Mouse (Mus musculus): Measurements from ENCODE around the gene Dlg2. TPM values are rescaled to one million over a fixed set of nuclear protein-coding genes. Genes with fewer than 3 reads are reported as not detected.

Gene Dlg2
- total and polyA plus RNA-seq, 2 experiments from 2014 or later: 26.3 to 169 TPM

DNA sequence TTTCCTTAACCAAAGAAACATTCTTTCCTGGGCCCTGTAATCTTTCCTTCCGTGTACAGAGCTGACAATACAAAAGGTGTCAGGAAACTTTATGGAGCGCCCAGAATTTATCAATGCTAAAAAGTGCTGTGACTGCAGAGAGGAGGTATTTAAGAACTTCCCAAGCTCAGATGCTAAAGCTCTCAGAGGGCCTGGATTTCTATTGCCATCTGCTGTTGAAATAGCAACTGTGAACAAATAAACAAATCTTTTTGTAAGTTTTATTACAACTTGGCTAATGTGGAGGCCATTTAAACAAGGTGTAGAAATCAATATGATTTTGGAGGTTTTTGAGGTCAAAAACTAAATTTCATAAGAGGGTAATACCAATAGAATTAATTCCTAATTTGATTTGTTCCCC is 1570.8 kb downstream of the Dlg2 start:
- Histone ChIP-seq H3K27me3 (ENCODE audit: insufficient read depth, low read length) (no peaks in the 10 kb centered on the region), H3K9ac (no peak overlapping the region), H3K9me3 (ENCODE audit: low read length) (no peaks in the 10 kb centered on the region), H3K27ac (ENCODE audit: low read depth, low read length) (no peak overlapping the region), H3K4me1 (ENCODE audit: insufficient read depth) (no peaks in the 10 kb centered on the region), H3K4me2 (ENCODE audit: low read depth) (no peak overlapping the region), H3K4me3 (ENCODE audit: low read depth, low read length) (no peak overlapping the region), H3K36me3 (ENCODE audit: insufficient read depth) (no peaks in the 10 kb centered on the region)
- WGBS: 33% methylated on average over 2 of the region's 2 CpGs
- ATAC-seq: no peak
- TF ChIP-seq CTCF (IDR thresholded peaks at IDR 0.05; ENCODE audit: low read depth): peak; percentile 21; the same call in 1 of the 2 replicates
- DNase-seq: peak; percentile 24

- Histone ChIP-seq H3K27me3 (ENCODE audit: insufficient read depth, low read length) (no peaks in the 10 kb centered on the region), H3K4me3 (ENCODE audit: low read depth, low read length) (no peak overlapping the region), H3K4me1 (ENCODE audit: insufficient read depth) (no peaks in the 10 kb centered on the region), H3K9me3 (ENCODE audit: low read length) (no peaks in the 10 kb centered on the region), H3K36me3 (ENCODE audit: insufficient read depth) (no peaks in the 10 kb centered on the region), H3K4me2 (ENCODE audit: low read depth) (no peak overlapping the region), H3K9ac (no peak overlapping the region), H3K27ac (ENCODE audit: low read depth, low read length) (no peak overlapping the region)
- ATAC-seq (no peak), DNase-seq (no peak)
- TF ChIP-seq CTCF (IDR thresholded peaks at IDR 0.05; ENCODE audit: low read depth): no peak
- 88% methylated on average over 1 of the region's 1 CpGs for WGBS
Measured at GRCm38 (mm10) chr7:92048876-92049275, 1572.4 kb downstream of the Dlg2 start.

GRCm38 (mm10) chr7:92066851-92067250 is 1590.4 kb downstream of the Dlg2 start:
- WGBS: 38% methylated on average over 4 of the region's 4 CpGs

DNA sequence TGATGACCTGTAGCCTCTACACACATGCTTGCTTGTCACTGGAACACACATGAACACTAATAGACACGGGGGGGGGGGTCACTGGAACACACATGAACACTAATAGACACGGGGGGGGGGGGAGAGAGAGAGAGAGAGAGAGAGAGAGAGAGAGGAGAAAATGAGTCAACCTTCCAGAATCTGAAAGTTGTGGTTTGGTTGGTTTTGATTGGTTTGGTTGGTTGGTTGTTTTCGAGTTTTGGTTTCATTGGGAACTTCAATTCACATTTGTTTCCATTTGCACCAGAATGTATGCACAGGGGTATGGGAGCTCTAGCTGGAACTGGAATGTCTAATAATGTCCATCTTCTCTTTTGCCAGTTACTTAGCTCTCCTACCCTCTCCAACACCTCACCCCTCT is 1611.0 kb downstream of the Dlg2 start:
- no peak overlapping the region for H3K9ac ChIP-seq
- 66% methylated on average over 2 of the region's 3 CpGs for WGBS
- ATAC-seq (no peak), DNase-seq (no peak)
- no peaks in the 10 kb centered on the region for H3K4me1 ChIP-seq (ENCODE audit: insufficient read depth)
- no peak overlapping the region for H3K27ac ChIP-seq (ENCODE audit: low read depth, low read length)
- H3K4me2 ChIP-seq (ENCODE audit: low read depth): no peak overlapping the region
- H3K27me3 ChIP-seq (ENCODE audit: insufficient read depth, low read length): no peaks in the 10 kb centered on the region
- no peak for TF ChIP-seq CTCF (IDR thresholded peaks at IDR 0.05; ENCODE audit: low read depth)
- H3K4me3 ChIP-seq (ENCODE audit: low read depth, low read length): no peak overlapping the region
- H3K9me3 ChIP-seq (ENCODE audit: low read length): no peaks in the 10 kb centered on the region
- H3K36me3 ChIP-seq (ENCODE audit: insufficient read depth): no peaks in the 10 kb centered on the region

More at GRCm38 (mm10) chr7:92066851-92067250, 1590.4 kb downstream of the Dlg2 start:
- Histone ChIP-seq H3K9me3 (ENCODE audit: low read length) (no peaks in the 10 kb centered on the region), H3K4me2 (ENCODE audit: low read depth) (no peak overlapping the region), H3K27me3 (ENCODE audit: insufficient read depth, low read length) (no peaks in the 10 kb centered on the region), H3K36me3 (ENCODE audit: insufficient read depth) (no peaks in the 10 kb centered on the region), H3K27ac (ENCODE audit: low read depth, low read length) (no peak overlapping the region), H3K4me1 (ENCODE audit: insufficient read depth) (no peaks in the 10 kb centered on the region), H3K4me3 (ENCODE audit: low read depth, low read length) (no peak overlapping the region), H3K9ac (no peak overlapping the region)
- TF ChIP-seq CTCF (IDR thresholded peaks at IDR 0.05; ENCODE audit: low read depth): no peak
- no peak for ATAC-seq
- DNase-seq: no peak

DNA sequence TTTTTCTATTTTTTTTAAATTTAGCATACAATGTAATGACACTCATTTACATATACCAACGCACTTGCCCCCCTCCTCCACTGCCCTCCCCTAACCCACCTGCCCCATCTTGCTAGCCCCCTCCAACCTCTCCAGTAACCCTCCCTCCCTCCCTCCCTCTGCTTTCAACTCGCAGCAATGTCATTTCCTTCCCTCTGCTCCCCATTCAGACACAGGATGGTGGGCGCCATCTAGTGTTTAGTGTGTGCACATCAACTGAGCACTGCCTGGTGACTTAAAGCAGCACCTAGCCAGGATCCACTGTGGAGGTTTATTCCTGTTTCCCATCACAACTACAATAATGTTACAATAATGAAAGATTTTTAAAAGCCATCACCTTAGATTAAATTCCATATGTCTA is 1617.4 kb downstream of the Dlg2 start:
- Histone ChIP-seq H3K9me3 (ENCODE audit: low read length) (no peaks in the 10 kb centered on the region), H3K36me3 (ENCODE audit: insufficient read depth) (no peaks in the 10 kb centered on the region), H3K27me3 (ENCODE audit: insufficient read depth, low read length) (no peaks in the 10 kb centered on the region), H3K27ac (ENCODE audit: low read depth, low read length) (no peak overlapping the region), H3K4me2 (ENCODE audit: low read depth) (no peak overlapping the region), H3K4me3 (ENCODE audit: low read depth, low read length) (no peak overlapping the region), H3K4me1 (ENCODE audit: insufficient read depth) (no peaks in the 10 kb centered on the region), H3K9ac (no peak overlapping the region)
- 0% methylated on average over 3 of the region's 3 CpGs for WGBS
- DNase-seq (peak; percentile 85), ATAC-seq (peak; percentile 95)
- TF ChIP-seq CTCF (IDR thresholded peaks at IDR 0.05; ENCODE audit: low read depth): peak; percentile 92

DNA sequence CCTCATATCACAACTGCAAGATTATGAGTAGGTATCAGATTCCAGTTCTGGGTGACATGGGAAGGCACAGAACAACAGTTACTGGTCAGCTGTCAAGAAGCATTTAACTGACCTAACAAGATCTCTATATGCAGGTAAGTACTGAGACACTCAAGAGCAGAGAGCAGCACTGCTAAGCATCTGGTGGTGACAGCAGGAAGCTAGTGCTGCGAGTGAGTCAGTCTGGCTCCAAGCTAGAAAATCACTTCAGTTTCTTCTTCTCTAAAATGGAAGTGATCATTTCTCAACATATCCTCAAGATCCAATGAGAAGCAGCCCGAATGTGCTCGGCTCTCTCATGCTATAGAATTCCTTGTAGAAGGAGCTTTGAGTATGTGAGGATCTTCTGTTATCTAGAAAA is 1618.7 kb downstream of the Dlg2 start:
- no peak overlapping the region for H3K4me3 ChIP-seq (ENCODE audit: low read depth, low read length)
- no peaks in the 10 kb centered on the region for H3K4me1 ChIP-seq (ENCODE audit: insufficient read depth)
- no peak overlapping the region for H3K27ac ChIP-seq (ENCODE audit: low read depth, low read length)
- WGBS: 73% methylated on average over 3 of the region's 3 CpGs
- no peak overlapping the region for H3K4me2 ChIP-seq (ENCODE audit: low read depth)
- H3K27me3 ChIP-seq (ENCODE audit: insufficient read depth, low read length): no peaks in the 10 kb centered on the region
- H3K36me3 ChIP-seq (ENCODE audit: insufficient read depth): no peaks in the 10 kb centered on the region
- no peak for ATAC-seq
- no peaks in the 10 kb centered on the region for H3K9me3 ChIP-seq (ENCODE audit: low read length)
- DNase-seq: no peak
- H3K9ac ChIP-seq: no peak overlapping the region
- no peak for TF ChIP-seq CTCF (IDR thresholded peaks at IDR 0.05; ENCODE audit: low read depth)

DNA sequence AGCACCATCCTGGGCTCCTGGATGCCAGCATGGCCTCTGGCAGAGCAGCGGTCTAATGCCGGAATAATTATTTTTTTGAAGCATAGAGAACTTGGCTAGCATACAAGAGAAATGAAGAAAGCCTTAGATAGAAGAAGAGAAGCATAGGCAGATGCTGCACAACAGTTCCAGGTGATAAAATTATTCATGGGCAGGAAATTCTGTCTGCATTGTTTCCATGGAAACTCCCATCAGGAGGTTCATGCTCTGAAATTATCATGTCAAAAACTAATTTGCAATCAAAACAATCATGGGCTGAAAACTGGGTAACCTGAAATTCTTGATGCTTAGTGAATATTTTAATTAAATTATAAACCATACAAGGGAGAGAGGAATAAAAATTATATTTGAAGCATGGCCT is 1624.4 kb downstream of the Dlg2 start:
- 61% methylated on average over 2 of the region's 2 CpGs for WGBS
- Histone ChIP-seq H3K4me1 (ENCODE audit: insufficient read depth) (no peaks in the 10 kb centered on the region), H3K9me3 (ENCODE audit: low read length) (no peaks in the 10 kb centered on the region), H3K9ac (no peak overlapping the region), H3K4me3 (ENCODE audit: low read depth, low read length) (no peak overlapping the region), H3K4me2 (ENCODE audit: low read depth) (no peak overlapping the region), H3K27ac (ENCODE audit: low read depth, low read length) (no peak overlapping the region), H3K27me3 (ENCODE audit: insufficient read depth, low read length) (no peaks in the 10 kb centered on the region), H3K36me3 (ENCODE audit: insufficient read depth) (no peaks in the 10 kb centered on the region)
- TF ChIP-seq CTCF (IDR thresholded peaks at IDR 0.05; ENCODE audit: low read depth): no peak
- DNase-seq (peak; percentile 38), ATAC-seq (peak; percentile 75; the same call in 1 of the 2 replicates)
